Mouse (Mus musculus): ENCODE measurements around the gene Sardh.
A peak's percentile ranks its signal among the peaks of the same experiment; 100 is the strongest.

Gene Sardh

GRCm38 (mm10) chr2:27228809-27229480, 19.2 kb downstream of the Sardh start:
- DNase-seq (ENCODE audit: extremely low read depth, insufficient read length, low spot score) = no peak

- no peak for DNase-seq (ENCODE audit: extremely low read depth, insufficient read length, low spot score)
Measured at GRCm38 (mm10) chr2:27226572-27226971, 21.6 kb downstream of the Sardh start.

- DNase-seq (ENCODE audit: extremely low read depth, insufficient read length, low spot score) = no peak
Measured at GRCm38 (mm10) chr2:27223012-27223421, 25.1 kb downstream of the Sardh start.

GRCm38 (mm10) chr2:27218569-27218968, 29.6 kb downstream of the Sardh start:
- DNase-seq (ENCODE audit: extremely low read depth, insufficient read length, low spot score) = no peak

- no peak for DNase-seq (ENCODE audit: extremely low read depth, insufficient read length, low spot score)
Measured at GRCm38 (mm10) chr2:27218121-27218544, 30.0 kb downstream of the Sardh start.

- no peak for DNase-seq (ENCODE audit: extremely low read depth, insufficient read length, low spot score)
Measured at GRCm38 (mm10) chr2:27215537-27215936, 32.6 kb downstream of the Sardh start.

- DNase-seq (ENCODE audit: extremely low read depth, insufficient read length, low spot score) = no peak
Measured at GRCm38 (mm10) chr2:27211966-27212893, 35.9 kb downstream of the Sardh start.

GRCm38 (mm10) chr2:27210676-27211210, 37.4 kb downstream of the Sardh start:
- DNase-seq (ENCODE audit: extremely low read depth, insufficient read length, low spot score) = no peak

- DNase-seq (ENCODE audit: extremely low read depth, insufficient read length, low spot score) = no peak
Measured at GRCm38 (mm10) chr2:27210255-27210654, 37.9 kb downstream of the Sardh start.

GRCm38 (mm10) chr2:27209816-27210215, 38.3 kb downstream of the Sardh start:
- DNase-seq (ENCODE audit: extremely low read depth, insufficient read length, low spot score) = no peak

GRCm38 (mm10) chr2:27209370-27209769, 38.8 kb downstream of the Sardh start:
- DNase-seq (ENCODE audit: extremely low read depth, insufficient read length, low spot score) = no peak

- DNase-seq (ENCODE audit: extremely low read depth, insufficient read length, low spot score) = no peak
Measured at GRCm38 (mm10) chr2:27207126-27207525, 41.0 kb downstream of the Sardh start.

- no peak for DNase-seq (ENCODE audit: extremely low read depth, insufficient read length, low spot score)
Measured at GRCm38 (mm10) chr2:27206128-27206797, 41.9 kb downstream of the Sardh start.

- DNase-seq (ENCODE audit: extremely low read depth, insufficient read length, low spot score) = no peak
Measured at GRCm38 (mm10) chr2:27205666-27206065, 42.5 kb downstream of the Sardh start.

GRCm38 (mm10) chr2:27200586-27200985, 47.6 kb downstream of the Sardh start:
- no peak for DNase-seq (ENCODE audit: extremely low read depth, insufficient read length, low spot score)

GRCm38 (mm10) chr2:27198551-27199246, 49.4 kb downstream of the Sardh start:
- no peak for DNase-seq (ENCODE audit: extremely low read depth, insufficient read length, low spot score)

GRCm38 (mm10) chr2:27189994-27190393, 58.1 kb downstream of the Sardh start:
- no peak for DNase-seq (ENCODE audit: extremely low read depth, insufficient read length, low spot score)

GRCm38 (mm10) chr2:27187531-27187930, 60.6 kb downstream of the Sardh start:
- no peak for DNase-seq (ENCODE audit: extremely low read depth, insufficient read length, low spot score)

- DNase-seq (ENCODE audit: extremely low read depth, insufficient read length, low spot score) = peak; percentile 18
Measured at GRCm38 (mm10) chr2:27183734-27184133, 64.4 kb downstream of the Sardh start.

GRCm38 (mm10) chr2:27181907-27182306, 66.2 kb downstream of the Sardh start:
- DNase-seq (ENCODE audit: extremely low read depth, insufficient read length, low spot score) = no peak

Data from 3134 (cell line).